Mouse (Mus musculus): ENCODE results near the gene Slc6a2.
A peak's percentile ranks its signal among the peaks of the same experiment; 100 is the strongest.

Slc6a2 gene

DNA sequence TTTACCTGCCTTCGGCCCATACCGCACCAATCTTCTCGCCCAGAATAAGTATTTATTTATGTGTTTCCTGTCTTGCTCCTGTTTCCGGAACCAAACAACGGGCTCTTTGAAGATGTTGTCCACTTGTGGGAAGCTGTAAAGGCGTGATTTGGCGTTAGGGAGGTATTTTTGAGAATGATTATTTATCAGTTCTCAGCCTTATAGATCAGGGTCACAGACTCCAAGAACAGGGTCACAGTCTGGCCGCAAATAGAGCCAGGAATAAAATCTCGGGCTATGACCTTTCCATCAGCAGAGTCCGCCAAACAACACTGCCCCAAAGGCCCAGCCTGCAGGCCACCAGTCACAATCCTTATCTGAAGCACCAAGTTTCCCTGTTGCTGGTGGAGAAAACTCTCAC is at the start of gene Slc6a2:
Gene Slc6a2, plus strand, starts transcription at position 301 of the 400 bp plus-strand sequence.
- no peak for DNase-seq

GRCm38 (mm10) chr8:92911477-92911876 is 48.4 kb upstream of the Slc6a2 start:
- no peak for DNase-seq

GRCm38 (mm10) chr8:92913396-92913795 is 46.5 kb upstream of the Slc6a2 start:
- DNase-seq = no peak

- DNase-seq = no peak
Measured at GRCm38 (mm10) chr8:92916082-92916481, 43.8 kb upstream of the Slc6a2 start.

DNA sequence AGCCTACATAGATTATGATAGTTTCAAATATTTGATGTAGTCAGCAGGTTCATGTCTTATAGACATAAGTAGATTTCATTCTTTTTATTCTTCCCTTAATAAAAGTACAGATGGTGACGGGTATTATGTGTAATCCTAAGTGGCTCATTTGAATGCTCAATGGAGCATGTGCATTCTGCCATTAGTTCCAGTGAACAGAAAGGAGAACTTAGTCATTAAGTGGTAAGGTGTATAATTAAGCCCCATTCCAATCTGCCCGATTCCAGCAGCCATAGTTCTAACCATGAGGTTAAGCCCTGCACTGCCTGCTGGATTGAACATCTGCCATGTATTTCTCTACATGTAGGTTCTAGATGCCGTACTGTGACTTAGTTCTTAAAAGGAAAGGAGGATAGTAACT is 38.1 kb upstream of the Slc6a2 start:
- DNase-seq = no peak

DNA sequence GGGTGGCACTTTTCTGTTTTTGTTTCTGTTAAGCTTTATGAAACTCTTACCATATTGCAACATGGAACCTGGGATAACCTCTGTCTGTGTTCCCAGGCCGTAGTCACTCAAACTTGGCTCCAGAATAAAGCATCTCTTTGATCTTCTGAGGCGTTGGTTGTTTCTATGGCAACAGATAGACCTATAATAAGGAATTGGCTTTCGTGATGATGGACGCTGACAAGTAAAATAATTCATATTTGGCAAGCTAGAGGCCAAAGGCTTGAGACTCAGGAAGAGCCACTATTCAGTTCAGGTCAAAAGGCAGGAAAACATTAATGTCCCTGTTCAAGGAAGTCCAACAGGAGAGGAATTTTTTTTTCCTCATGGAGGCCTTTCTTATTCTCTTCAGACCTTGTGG is 30.9 kb upstream of the Slc6a2 start:
- no peak for DNase-seq

DNA sequence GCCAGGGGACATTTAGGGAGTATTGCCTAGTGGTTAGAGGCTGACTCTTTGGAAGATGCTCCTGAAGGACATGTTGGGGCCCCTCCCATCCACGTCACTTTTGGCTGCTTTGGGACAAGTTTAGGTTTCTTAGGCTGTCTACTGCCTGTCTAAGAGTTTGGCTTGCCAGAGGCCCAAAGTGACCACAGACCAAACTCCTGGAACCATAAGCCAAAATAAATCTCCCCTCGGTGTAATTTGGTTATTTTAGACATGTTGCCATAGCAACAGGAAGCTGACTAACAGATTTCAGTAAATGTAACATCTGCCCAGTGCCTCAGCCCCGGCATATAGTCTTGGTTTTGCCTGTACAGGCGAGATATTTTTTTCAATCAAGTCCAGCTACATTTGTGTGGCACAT is 21.8 kb upstream of the Slc6a2 start:
- DNase-seq = no peak

- no peak for DNase-seq
Measured at GRCm38 (mm10) chr8:92949071-92949470, 10.8 kb upstream of the Slc6a2 start.

DNA sequence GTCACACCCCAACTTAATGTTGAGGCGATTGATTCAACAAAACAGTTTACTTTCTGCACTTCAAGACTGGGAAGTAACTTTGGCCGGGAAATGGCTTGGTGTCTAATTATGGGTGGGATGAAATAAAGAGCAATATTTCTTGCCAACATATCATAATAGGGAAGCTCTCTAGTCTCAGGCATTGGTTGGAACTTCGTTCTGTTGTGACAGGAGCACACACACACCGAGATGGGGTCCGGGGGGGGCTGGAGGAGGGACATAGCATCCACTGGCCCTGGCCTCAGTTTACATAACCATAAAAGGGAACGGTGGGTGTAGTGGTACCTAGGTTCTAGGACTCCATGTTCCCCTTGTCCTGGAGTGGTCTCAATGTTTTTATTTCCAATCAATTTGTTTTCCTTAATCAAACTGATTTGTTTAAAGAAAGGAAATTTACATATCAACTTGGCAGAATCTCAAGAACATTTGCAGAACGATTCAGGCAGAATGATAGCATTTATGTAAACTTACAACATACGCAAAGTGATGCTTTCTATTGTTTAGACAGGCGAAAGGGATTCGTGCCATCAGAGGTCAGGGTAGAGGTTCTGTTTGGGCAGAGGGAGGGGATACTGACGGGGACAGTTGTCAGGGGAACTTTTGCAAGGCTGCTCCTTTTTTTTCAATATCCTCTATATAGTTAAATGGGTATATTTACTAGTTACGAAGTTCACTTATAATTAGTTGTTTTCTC is 9.1 kb upstream of the Slc6a2 start:
- no peak for DNase-seq

- no peak for DNase-seq
Measured at GRCm38 (mm10) chr8:92954044-92954443, 5.8 kb upstream of the Slc6a2 start.

GRCm38 (mm10) chr8:92960451-92960911 is 602 bp downstream of the Slc6a2 start:
- DNase-seq = no peak

DNA sequence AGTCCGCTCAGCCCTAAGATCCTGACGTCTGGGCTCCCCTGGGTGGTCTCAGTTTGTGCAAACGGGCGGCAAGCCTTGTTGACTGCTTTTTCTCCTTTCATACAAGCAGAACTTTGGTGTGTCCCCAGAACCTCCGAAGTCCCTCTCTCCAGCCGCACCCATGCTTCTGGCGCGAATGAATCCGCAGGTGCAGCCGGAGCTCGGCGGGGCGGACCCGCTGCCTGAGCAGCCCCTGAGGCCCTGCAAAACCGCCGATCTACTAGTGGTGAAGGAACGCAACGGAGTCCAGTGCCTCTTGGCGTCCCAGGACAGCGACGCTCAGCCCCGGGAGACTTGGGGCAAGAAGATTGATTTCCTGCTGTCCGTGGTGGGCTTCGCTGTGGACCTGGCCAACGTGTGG is 1.2 kb downstream of the Slc6a2 start:
- DNase-seq = no peak

DNA sequence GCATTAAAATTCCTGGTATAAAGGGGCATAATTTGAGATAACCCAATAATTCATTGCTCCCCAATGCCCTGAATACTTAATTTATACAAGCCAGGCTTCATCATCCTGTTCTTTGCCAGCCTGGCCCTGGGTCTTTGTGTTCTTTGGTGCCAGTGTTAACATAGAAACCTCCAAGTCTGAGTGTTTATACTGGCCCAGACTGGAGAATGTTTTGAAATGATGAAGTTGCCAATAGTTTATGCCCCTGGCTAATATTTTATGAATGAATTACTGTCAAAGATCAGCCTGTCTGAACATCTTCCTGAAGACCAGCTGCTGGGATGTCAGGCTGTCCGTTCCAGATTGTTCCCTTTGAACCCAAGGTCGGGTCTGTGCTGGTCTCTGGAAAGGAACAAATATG is 4.7 kb downstream of the Slc6a2 start:
- DNase-seq = no peak

- peak; percentile 28 for DNase-seq
Measured at GRCm38 (mm10) chr8:92972949-92973348, 13.1 kb downstream of the Slc6a2 start.

GRCm38 (mm10) chr8:92976656-92977055 is 16.8 kb downstream of the Slc6a2 start:
- no peak for DNase-seq

DNA sequence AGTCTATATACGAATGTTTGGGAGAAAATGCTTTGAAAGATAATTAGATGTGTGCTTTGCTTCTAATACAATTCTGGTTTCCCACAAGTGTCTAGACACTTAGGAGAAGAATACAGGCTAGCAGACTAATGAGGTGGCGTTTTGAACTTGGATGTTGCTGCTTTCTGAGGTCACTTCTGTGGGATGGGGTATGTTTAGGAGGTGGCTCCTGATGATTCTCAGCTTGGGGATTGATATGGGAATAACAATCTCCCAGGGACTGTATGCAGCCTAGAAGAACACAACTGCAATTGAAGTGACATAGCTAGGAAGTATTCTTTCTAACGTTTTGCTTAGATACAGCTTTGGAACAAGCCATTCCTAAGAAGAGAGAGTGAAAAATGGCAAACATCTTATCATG is 22.6 kb downstream of the Slc6a2 start:
- DNase-seq = no peak

- no peak for DNase-seq
Measured at GRCm38 (mm10) chr8:92984376-92984775, 24.5 kb downstream of the Slc6a2 start.

- peak; percentile 27 to 80 for DNase-seq
Measured at GRCm38 (mm10) chr8:92996840-92997239, 37.0 kb downstream of the Slc6a2 start.

GRCm38 (mm10) chr8:92998600-92998999 is 38.7 kb downstream of the Slc6a2 start:
- DNase-seq = peak; percentile 34 to 66

- DNase-seq = peak; percentile 45 to 63
Measured at GRCm38 (mm10) chr8:93010286-93010685, 50.4 kb downstream of the Slc6a2 start.

- DNase-seq = peak; percentile 74 to 94
Measured at GRCm38 (mm10) chr8:93011439-93011838, 51.6 kb downstream of the Slc6a2 start.

DNA sequence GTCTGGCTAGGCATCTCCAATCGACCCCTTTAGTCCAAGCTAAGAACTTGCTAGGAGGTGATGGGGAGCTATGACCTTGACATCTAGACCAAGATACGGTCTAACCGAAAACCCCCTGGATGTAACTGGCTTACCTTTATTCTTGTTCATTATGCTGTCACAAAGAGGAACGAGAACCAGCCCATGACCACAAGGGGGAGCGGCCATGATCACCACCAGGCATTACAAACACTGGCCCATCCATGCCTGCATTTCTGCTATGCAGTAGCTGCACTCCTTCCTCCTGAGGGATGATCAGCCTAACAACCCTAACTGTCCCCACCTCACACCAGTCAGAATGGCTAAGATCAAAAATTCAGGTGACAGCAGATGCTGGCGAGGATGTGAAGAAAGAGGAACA is 52.3 kb downstream of the Slc6a2 start:
- peak in 1 of 2 experiments; percentile 40 for DNase-seq

DNA sequence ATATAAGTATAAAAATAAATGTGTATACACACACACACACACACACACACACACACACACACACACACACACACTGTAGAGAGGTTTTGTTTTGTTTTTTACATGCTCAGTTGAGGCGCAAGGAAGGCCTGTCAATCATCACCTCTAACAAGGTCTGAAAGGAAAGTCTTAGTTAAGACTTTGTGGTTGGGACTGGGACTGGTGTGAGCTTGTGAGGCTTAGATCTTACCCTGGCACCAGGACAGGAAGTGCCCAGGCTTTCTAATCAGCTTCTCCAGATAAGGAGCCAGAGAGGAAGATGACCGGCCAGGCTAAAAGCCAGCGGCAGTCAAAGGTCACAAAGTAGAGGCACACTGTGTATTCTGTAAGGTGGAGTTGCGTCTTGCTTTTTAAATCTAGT is 54.4 kb downstream of the Slc6a2 start:
- no peak for DNase-seq

DNA sequence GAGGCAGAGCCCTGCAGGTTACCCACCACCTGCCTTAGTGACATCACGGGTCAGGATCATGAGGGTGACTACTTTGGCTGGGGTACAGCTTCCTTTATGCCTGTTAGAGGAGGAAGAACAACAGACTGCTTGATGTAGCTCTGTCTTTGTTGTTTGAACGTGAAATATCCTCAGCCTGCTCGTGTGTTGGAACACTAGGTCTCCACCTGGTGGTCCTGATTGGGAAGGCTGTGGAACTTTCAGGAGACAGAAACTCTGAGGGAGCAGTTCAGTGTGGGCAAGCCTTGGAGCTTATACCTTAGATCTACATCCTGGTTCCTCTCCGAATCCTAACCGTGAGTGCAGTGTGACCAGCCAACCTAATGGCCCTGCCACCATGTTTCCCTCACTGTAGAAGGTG is 61.9 kb downstream of the Slc6a2 start:
- no peak for DNase-seq

- DNase-seq = no peak
Measured at GRCm38 (mm10) chr8:93030664-93031063, 70.8 kb downstream of the Slc6a2 start.
